Mouse (Mus musculus) G1E-ER4 (cell line): Measurements from ENCODE around the gene Gfod2. TPM values are rescaled to one million over a fixed set of nuclear protein-coding genes. Genes with fewer than 3 reads are reported as not detected.

ENCODE experiments used
- GATA1 ChIP-seq: IDR thresholded peaks from one replicate; pipeline ENCODE4 v1.8.0; 2012; ENCODE audit warnings: low read length, inconsistent platforms
- polyA plus RNA-seq: library from polyadenylated mRNA; stranded (reverse); fragments of >175 nt; gene quantifications from 2 replicates; pipeline ENCODE4 v1.2.3, GENCODE M21; 2012

Gfod2 gene
- polyA plus RNA-seq, 1 experiment = 4.7 TPM

GRCm38 (mm10) chr8:105716302-105716945 is 42.0 kb downstream of the Gfod2 start:
- no peak for TF ChIP-seq GATA1

GRCm38 (mm10) chr8:105715042-105715441 is 43.4 kb downstream of the Gfod2 start:
- no peak for TF ChIP-seq GATA1

- no peak for TF ChIP-seq GATA1
Measured at GRCm38 (mm10) chr8:105714139-105714538, 44.3 kb downstream of the Gfod2 start.

- no peak for TF ChIP-seq GATA1
Measured at GRCm38 (mm10) chr8:105712286-105712685, 46.2 kb downstream of the Gfod2 start.

GRCm38 (mm10) chr8:105709317-105709716 is 49.1 kb downstream of the Gfod2 start:
- TF ChIP-seq GATA1 = no peak

GRCm38 (mm10) chr8:105708675-105709074 is 49.8 kb downstream of the Gfod2 start:
- TF ChIP-seq GATA1 = no peak

- TF ChIP-seq GATA1 = no peak
Measured at GRCm38 (mm10) chr8:105707498-105708403, 50.7 kb downstream of the Gfod2 start, which contains the start of the genes 4933405L10Rik and Enkd1. Gene 4933405L10Rik, plus strand, starts transcription at chr8:105707655. Gene Enkd1, minus strand, starts transcription at chr8:105708210.

GRCm38 (mm10) chr8:105706426-105706825 is 52.0 kb downstream of the Gfod2 start:
- TF ChIP-seq GATA1 = no peak

- no peak for TF ChIP-seq GATA1
Measured at GRCm38 (mm10) chr8:105704955-105705354, 53.5 kb downstream of the Gfod2 start.

GRCm38 (mm10) chr8:105704146-105704812 is 54.2 kb downstream of the Gfod2 start:
- TF ChIP-seq GATA1 = no peak

GRCm38 (mm10) chr8:105702731-105703415 is 55.6 kb downstream of the Gfod2 start:
- TF ChIP-seq GATA1 = no peak

GRCm38 (mm10) chr8:105702001-105702401 is 56.5 kb downstream of the Gfod2 start:
- no peak for TF ChIP-seq GATA1

GRCm38 (mm10) chr8:105700966-105701824 is 57.3 kb downstream of the Gfod2 start, which contains the start of the genes Acd and Pard6a:
Gene Acd, minus strand, starts transcription at chr8:105701102.
Gene Pard6a, plus strand, starts transcription at chr8:105701148.
- TF ChIP-seq GATA1 = no peak

GRCm38 (mm10) chr8:105700566-105700965 is 57.9 kb downstream of the Gfod2 start:
- no peak for TF ChIP-seq GATA1
